20 mouse cellular contexts compared by ENCODE assay signal in the genomic region with DNA sequence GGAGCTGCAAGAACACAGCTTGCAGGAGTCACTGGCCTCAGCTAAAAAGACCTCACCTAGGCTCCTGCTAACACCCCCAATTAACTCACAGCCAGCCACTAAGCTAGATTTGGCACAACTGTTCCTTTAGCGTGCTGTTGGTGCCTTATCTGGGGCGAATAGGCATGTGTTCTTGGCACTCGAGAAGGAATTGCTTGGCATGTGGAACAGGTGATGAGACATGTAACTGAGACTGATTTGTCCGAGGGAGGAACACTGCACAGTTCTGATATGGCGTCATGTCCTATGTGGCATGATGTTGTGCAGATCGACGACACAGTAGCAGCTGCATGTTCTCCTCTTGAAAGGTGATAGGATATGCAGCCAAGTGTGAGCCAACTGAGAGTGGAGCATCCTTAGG.
DNase-seq lines count a peak whose midpoint lies in the region; ATAC-seq lines count a peak whose summit lies in the region.
"Had no signal": no experiment of that assay in that cellular context is flagged by ENCODE, and none has a peak within 500 bp of the region (broad histone marks: within the 10 kb centered on the region; RNA-seq: fewer than 3 reads in every experiment).

No protein-coding gene starts in this region.

- H3K9ac ChIP-seq in hindbrain, embryonic 16.5 days (ENCODE audit: low read depth, low read length): no peak overlapping the region
- H3K9ac ChIP-seq in hindbrain, embryonic 12.5 days: no peak overlapping the region
- no peak overlapping the region for H3K9ac ChIP-seq in heart, embryonic 12.5 days
- H3K9ac ChIP-seq: forebrain, embryonic 15.5 days; liver, embryonic 14.5 days; midbrain, embryonic 15.5 days; neural tube, embryonic 15.5 days had no signal

- no peaks in the 10 kb centered on the region for H3K27me3 ChIP-seq in hindbrain, embryonic 16.5 days (replicated peaks; ENCODE audit: control insufficient read depth, insufficient read depth, low read length)
- no peaks in the 10 kb centered on the region for H3K27me3 ChIP-seq in hindbrain, embryonic 12.5 days
- H3K27me3 ChIP-seq in heart, embryonic 12.5 days (replicated peaks): no peaks in the 10 kb centered on the region
- H3K27me3 ChIP-seq: forebrain, embryonic 15.5 days; midbrain, embryonic 15.5 days; neural tube, embryonic 15.5 days had no signal

- no peak overlapping the region for H3K27ac ChIP-seq in hindbrain, embryonic 16.5 days (ENCODE audit: low read depth, low read length)
- no peak overlapping the region for H3K27ac ChIP-seq in hindbrain, embryonic 12.5 days
- H3K27ac ChIP-seq in heart, embryonic 12.5 days (ENCODE audit: poor library complexity, severe bottlenecking): no peak overlapping the region
- H3K27ac ChIP-seq: forebrain, embryonic 15.5 days; layer of hippocampus, adult 2 months; liver, embryonic 14.5 days; midbrain, embryonic 15.5 days; neural tube, embryonic 15.5 days had no signal

- no peak overlapping the region for H3K4me3 ChIP-seq in hindbrain, embryonic 16.5 days (ENCODE audit: low read length)
- H3K4me3 ChIP-seq in hindbrain, embryonic 12.5 days: no peak overlapping the region
- H3K4me3 ChIP-seq in heart, embryonic 12.5 days: no peak overlapping the region
- H3K4me3 ChIP-seq: forebrain, embryonic 15.5 days; layer of hippocampus, adult 2 months; midbrain, embryonic 15.5 days; neural tube, embryonic 15.5 days had no signal

- peak; percentile 30 to 43 for DNase-seq in cerebellum, postnatal 10 days
- no peak for DNase-seq in cerebellum, postnatal 36 days
- peak; percentile 7 to 18 for DNase-seq in heart, postnatal 14 days
- no peak for DNase-seq in gastrocnemius, adult 18-20 months (ENCODE audit: low spot score)
- DNase-seq in lung, postnatal 14 days: no peak
- DNase-seq: embryo, embryonic 11 days; kidney, adult 2 months; kidney, postnatal 10 days; layer of hippocampus, postnatal 36 days; right cerebral cortex, postnatal 14 days; spleen, adult 18-20 months; thymus, postnatal 36 days had no signal

- no peak overlapping the region for H3K4me2 ChIP-seq in hindbrain, embryonic 16.5 days (ENCODE audit: low read length)
- H3K4me2 ChIP-seq in hindbrain, embryonic 12.5 days (replicated peaks): no peak overlapping the region
- no peak overlapping the region for H3K4me2 ChIP-seq in heart, embryonic 12.5 days
- H3K4me2 ChIP-seq: forebrain, embryonic 15.5 days; midbrain, embryonic 15.5 days; neural tube, embryonic 15.5 days had no signal

- H3K4me1 ChIP-seq in hindbrain, embryonic 16.5 days (ENCODE audit: control insufficient read depth, insufficient read depth, low read depth, low read length): no peaks in the 10 kb centered on the region
- H3K4me1 ChIP-seq in hindbrain, embryonic 12.5 days: no peaks in the 10 kb centered on the region
- H3K4me1 ChIP-seq in heart, embryonic 12.5 days (replicated peaks): peaks cover 6% of the 10 kb centered on the region; the same call in 1 of the 2 replicates
- H3K4me1 ChIP-seq: midbrain, embryonic 15.5 days; neural tube, embryonic 15.5 days had no signal

- peaks cover 3% of the 10 kb centered on the region; the same call in 1 of the 2 replicates for H3K36me3 ChIP-seq in hindbrain, embryonic 16.5 days (ENCODE audit: control insufficient read depth, insufficient read depth, low read length)
- H3K36me3 ChIP-seq in hindbrain, embryonic 12.5 days: peaks cover 12% of the 10 kb centered on the region
- peaks cover 10% of the 10 kb centered on the region for H3K36me3 ChIP-seq in heart, embryonic 12.5 days
- H3K36me3 ChIP-seq: midbrain, embryonic 15.5 days had no signal

- no peaks in the 10 kb centered on the region for H3K9me3 ChIP-seq in hindbrain, embryonic 16.5 days (ENCODE audit: control insufficient read depth, low read length)
- H3K9me3 ChIP-seq in hindbrain, embryonic 12.5 days (replicated peaks): no peaks in the 10 kb centered on the region
- no peaks in the 10 kb centered on the region for H3K9me3 ChIP-seq in heart, embryonic 12.5 days (replicated peaks)
- H3K9me3 ChIP-seq: forebrain, embryonic 15.5 days; midbrain, embryonic 15.5 days; neural tube, embryonic 15.5 days had no signal

- intact Hi-C loops in heart, postnatal 14 days (cut with DNase I): no loop called here

- ATAC-seq in hindbrain, embryonic 16.5 days: peak; percentile 50; the same call in 1 of the 2 replicates
- ATAC-seq in hindbrain, embryonic 12.5 days (ENCODE audit: low FRiP score): no peak
- ATAC-seq in heart, embryonic 12.5 days (ENCODE audit: insufficient number of reproducible peaks, low FRiP score): peak; percentile 22; the same call in 1 of the 2 replicates
- ATAC-seq: forebrain, embryonic 15.5 days; midbrain, embryonic 15.5 days had no signal

- 82% methylated on average over 7 of the region's 7 CpGs for WGBS in hindbrain, embryonic 16.5 days
- 94% methylated on average over 7 of the region's 7 CpGs for whole genome bisulfite sequencing in hindbrain, embryonic 12.5 days
- 51% methylated on average over 7 of the region's 7 CpGs for WGBS in heart, embryonic 12.5 days

Comparison
In these comparisons a context has a peak if more than half of its experiments do, and no peak if none do; other contexts are left out.
1. DNase-seq: peak in cerebellum, postnatal 10 days (2 of 2) and heart, postnatal 14 days (2 of 2); none in cerebellum, postnatal 36 days (0 of 2), gastrocnemius, adult 18-20 months (single experiment) and lung, postnatal 14 days (single experiment).